Mouse (Mus musculus): ENCODE data around the gene D17H6S53E.

DNA sequence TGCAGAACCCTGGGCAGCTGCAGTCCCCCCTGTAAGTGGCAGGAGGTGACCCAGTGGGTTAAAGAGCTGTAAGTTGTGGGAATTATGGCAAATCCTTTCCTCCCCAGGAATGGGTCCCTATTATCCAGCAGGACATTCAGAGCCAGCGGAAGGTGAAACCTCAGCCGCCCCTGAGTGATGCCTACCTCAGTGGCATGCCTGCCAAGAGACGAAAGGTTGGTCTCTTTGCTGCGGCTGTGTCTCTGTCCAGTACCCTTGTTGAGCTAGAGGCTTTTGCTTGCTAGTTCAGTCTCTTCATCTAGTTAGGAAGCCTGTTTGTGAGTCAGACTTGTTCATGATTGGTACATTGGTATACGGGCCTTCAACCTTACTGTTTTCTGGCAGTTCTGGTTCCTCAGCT is 20.0 kb downstream of the D17H6S53E start:
- TF ChIP-seq CTCF (IDR thresholded peaks at IDR 0.05; ENCODE audit: low read depth) (no peak), EP300 (optimal IDR thresholded peaks at IDR 0.05) (no peak)

All from stomach, postnatal 0 days (tissue).